Mouse (Mus musculus) ES-E14 (cell line): ENCODE measurements around the gene Akt1. TPM values are rescaled to one million over a fixed set of nuclear protein-coding genes. Genes with fewer than 3 reads are reported as not detected.

Experiments
- DNase-seq: peaks from one replicate; pipeline ENCODE4 v3.0.0-alpha.2; 2013; ENCODE audit warnings: low read depth, low spot score
- H3K27ac ChIP-seq: 2 replicates; pipeline ENCODE4 v1.5.1; 2012; ENCODE audit warnings: low read depth, mild to moderate bottlenecking, low read length, moderate library complexity, mixed read lengths; ENCODE audit not compliant: poor library complexity, insufficient read depth, severe bottlenecking
- H3K36me3 ChIP-seq: 2 replicates; pipeline ENCODE4 v1.6.1; 2012; ENCODE audit warnings: mild to moderate bottlenecking, low read length, moderate library complexity, mixed read lengths; ENCODE audit not compliant: control insufficient read depth, poor library complexity, insufficient read depth, severe bottlenecking
- H3K4me1 ChIP-seq, 2 experiments: fragments of 150-350 bp in 1 of 2; sonication (generic) in 1 of 2; 2 replicates each; pipeline ENCODE4 v1.6.1; 2012; ENCODE audit warnings: low read length in 2 of 2, mild to moderate bottlenecking in 1 of 2, mixed read lengths in 1 of 2; ENCODE audit not compliant: control insufficient read depth in 2 of 2, insufficient read depth in 2 of 2, poor library complexity in 1 of 2
- H3K4me3 ChIP-seq, 2 experiments: fragments of 150-350 bp in 1 of 2; sonication (generic) in 1 of 2; 2 replicates each; pipeline ENCODE4 v1.5.1; 2012; ENCODE audit warnings: low read length in 2 of 2, low read depth in 1 of 2, mild to moderate bottlenecking in 1 of 2, mixed read lengths in 1 of 2; ENCODE audit not compliant: insufficient read depth in 1 of 2, poor library complexity in 1 of 2, severe bottlenecking in 1 of 2
- H3K9ac ChIP-seq: 2 replicates; pipeline ENCODE4 v1.6.1; 2012; ENCODE audit warnings: low read depth, mild to moderate bottlenecking, low read length, mixed read lengths; ENCODE audit not compliant: poor library complexity, insufficient read depth, severe bottlenecking
- H3K9me3 ChIP-seq: fragments of 150-350 bp; sonication (generic); 2 replicates; pipeline ENCODE4 v1.6.1; 2012; ENCODE audit warnings: low read depth, mild to moderate bottlenecking, low read length; ENCODE audit not compliant: control insufficient read depth, insufficient read depth
- CHD2 ChIP-seq: IDR thresholded peaks from 2 replicates; pipeline ENCODE4 v1.6.1; 2014; ENCODE audit warnings: mild to moderate bottlenecking, low read depth, low read length, inconsistent platforms
- HCFC1 ChIP-seq: IDR thresholded peaks from 2 replicates; pipeline ENCODE4 v1.6.1; 2012; ENCODE audit warnings: low read length, inconsistent platforms, borderline replicate concordance; ENCODE audit not compliant: insufficient read depth
- MAFK ChIP-seq: IDR thresholded peaks from 2 replicates; pipeline ENCODE4 v1.6.1; 2014; ENCODE audit warnings: mild to moderate bottlenecking, low read depth, low read length, inconsistent platforms; ENCODE audit not compliant: insufficient read depth
- ZC3H11A ChIP-seq: IDR thresholded peaks from 2 replicates; pipeline ENCODE4 v1.6.1; 2012; ENCODE audit warnings: low read depth, mild to moderate bottlenecking, inconsistent platforms, low read length, borderline replicate concordance
- ZNF384 ChIP-seq: IDR thresholded peaks from 2 replicates; pipeline ENCODE4 v1.6.1; 2012; ENCODE audit warnings: low read depth, low read length, inconsistent platforms
- in situ Hi-C, 2 experiments: fragments of 600-800 bp; cut with MboI; formaldehyde crosslinking; loops; one replicate each; pipeline ENCODE4 v1.15.1; 2025; ENCODE audit warnings: low sequenced_read_pairs in 2 of 2, inconsistent platforms in 1 of 2; ENCODE audit not compliant: unreplicated experiment in 2 of 2
- total RNA-seq: library from RNA; depleted of rRNA; stranded (reverse); fragments of 300-350 nt; gene quantifications from 2 replicates; pipeline ENCODE4 v1.2.3, GENCODE M21; 2012

Gene Akt1
- total RNA-seq, 1 experiment, result 58.9 TPM

DNA sequence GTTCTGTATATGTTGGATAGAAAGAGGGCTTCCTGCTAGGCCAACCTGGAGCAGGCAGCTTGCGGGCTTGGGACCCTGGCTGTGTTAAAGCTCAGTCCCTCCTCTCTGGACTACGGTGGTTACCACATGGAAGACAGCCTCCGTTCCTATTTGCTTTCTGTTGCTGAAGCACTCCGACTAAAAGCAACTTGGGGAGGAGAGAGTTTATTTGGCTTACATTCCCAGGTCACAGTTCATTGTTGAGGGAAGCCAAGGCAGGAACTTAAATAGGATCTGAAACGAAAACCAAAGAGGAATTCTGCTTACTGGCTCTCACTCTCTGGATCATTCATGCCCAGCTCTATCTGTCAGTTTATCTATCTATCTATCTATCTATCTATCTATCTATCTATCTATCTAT, 43.9 kb downstream of the Akt1 start:
- Histone ChIP-seq H3K4me3 (no peak overlapping the region), H3K9ac (no peak overlapping the region), H3K4me1 (peaks cover 0 to 24% of the 10 kb centered on the region in 2 experiments; a peak in 2 of 4 replicates), H3K36me3 (no peaks in the 10 kb centered on the region), H3K27ac (no peak overlapping the region), H3K9me3 (no peaks in the 10 kb centered on the region)
- TF ChIP-seq CHD2, result no peak
- TF ChIP-seq ZNF384, result no peak
- no peak for DNase-seq
- in situ Hi-C loops, result no loop called here

DNA sequence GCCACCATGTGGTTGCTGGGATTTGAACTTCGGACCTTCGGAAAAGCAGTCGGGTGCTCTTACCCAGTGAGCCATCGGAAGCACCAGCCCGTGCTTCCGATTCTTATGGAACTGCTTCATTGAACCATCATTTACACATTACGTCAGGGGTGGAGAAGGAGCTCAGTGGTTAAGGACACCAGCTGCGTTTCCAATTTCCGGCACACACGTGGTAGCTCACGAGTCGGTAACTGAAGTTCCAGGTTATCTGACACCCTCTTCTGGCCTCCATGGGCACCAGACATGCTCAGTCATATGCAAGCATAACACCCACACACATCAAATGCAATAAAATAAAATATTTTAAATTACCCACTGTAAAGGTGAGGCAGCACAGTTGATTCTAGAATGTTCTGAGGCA, 44.7 kb downstream of the Akt1 start:
- in situ Hi-C loops, result no loop called here
- no peak for TF ChIP-seq ZNF384
- no peak overlapping the region for H3K9ac ChIP-seq
- H3K36me3 ChIP-seq, result no peaks in the 10 kb centered on the region
- peaks cover 0 to 24% of the 10 kb centered on the region in 2 experiments; a peak in 2 of 4 replicates for H3K4me1 ChIP-seq
- DNase-seq, result no peak
- no peak overlapping the region for H3K4me3 ChIP-seq
- no peaks in the 10 kb centered on the region for H3K9me3 ChIP-seq
- H3K27ac ChIP-seq, result no peak overlapping the region

DNA sequence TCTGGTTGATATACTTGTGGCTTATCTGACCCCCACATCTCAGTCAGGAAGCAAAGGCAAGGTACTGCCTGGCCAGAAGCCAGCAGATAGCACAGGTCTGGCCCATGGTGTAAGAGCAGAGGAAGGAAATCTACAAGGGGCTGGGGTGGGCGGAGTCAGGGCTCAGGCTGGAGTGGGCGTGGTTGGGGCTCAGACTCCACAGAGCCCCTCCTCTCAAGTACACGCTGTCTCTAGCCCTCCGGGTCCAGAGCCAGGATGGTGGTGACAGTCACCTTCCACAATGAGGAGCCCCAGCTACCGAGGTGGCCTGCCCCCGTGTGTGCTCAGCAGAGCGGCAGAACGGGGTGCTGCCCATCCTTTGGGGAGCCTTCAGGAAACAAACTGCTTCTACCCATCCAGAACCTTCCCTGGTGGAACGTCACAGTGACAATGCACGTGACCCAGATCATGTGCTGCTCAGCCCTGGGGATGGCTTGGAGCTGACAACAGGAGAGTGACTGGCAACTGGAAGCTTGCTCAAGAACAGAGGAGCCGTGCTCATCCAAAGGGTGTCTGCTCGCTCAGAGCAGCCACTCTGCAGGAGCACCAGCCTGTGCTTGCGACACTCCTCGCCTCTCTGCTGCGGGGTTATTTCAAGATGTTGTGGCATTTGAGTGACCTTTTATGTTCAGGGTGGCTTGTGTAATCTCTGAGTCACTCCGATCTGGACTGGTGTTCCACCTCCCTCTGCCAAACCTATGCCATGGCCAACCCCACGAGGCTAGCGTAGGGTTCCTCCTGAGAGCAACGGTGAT, 45.6 kb downstream of the Akt1 start:
- in situ Hi-C loops, result no loop called here
- H3K27ac ChIP-seq, result no peak overlapping the region
- TF ChIP-seq MAFK, result no peak
- no peak for TF ChIP-seq ZNF384
- H3K9me3 ChIP-seq, result no peaks in the 10 kb centered on the region
- peak; percentile 82 for DNase-seq
- no peaks in the 10 kb centered on the region for H3K36me3 ChIP-seq
- H3K9ac ChIP-seq, result peak overlapping the region; percentile 59; the same call in 1 of the 2 replicates
- peak overlapping the region in 1 of 2 experiments; percentile 8; a peak in 2 of 4 replicates for H3K4me3 ChIP-seq
- peaks cover 0 to 22% of the 10 kb centered on the region in 2 experiments; a peak in 2 of 4 replicates for H3K4me1 ChIP-seq

DNA sequence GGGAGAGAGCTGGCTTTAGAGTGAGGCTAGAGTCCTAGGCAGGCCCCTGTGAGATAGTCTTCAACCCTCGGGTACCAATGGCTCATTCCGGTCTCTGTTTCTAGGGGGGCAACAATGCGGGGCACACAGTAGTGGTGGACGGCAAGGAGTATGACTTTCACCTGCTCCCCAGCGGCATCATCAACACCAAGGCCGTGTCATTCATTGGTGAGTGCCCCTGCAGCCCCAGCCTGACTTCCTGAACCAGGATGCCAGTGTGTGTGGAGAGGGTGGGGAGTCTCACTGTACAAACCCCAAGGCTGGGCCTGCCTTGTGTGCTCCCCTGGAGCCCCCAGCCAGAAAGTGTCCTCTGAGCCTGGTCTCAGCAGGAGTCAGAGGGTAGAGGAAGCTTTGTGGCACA, 46.5 kb downstream of the Akt1 start:
- TF ChIP-seq ZNF384 (no peak), HCFC1 (no peak), MAFK (no peak), ZC3H11A (no peak), CHD2 (no peak)
- H3K9me3 ChIP-seq, result no peaks in the 10 kb centered on the region
- no peak overlapping the region for H3K4me3 ChIP-seq
- no peak overlapping the region for H3K27ac ChIP-seq
- in situ Hi-C loops, result no loop called here
- H3K4me1 ChIP-seq, result peaks cover 0 to 21% of the 10 kb centered on the region in 2 experiments; a peak in 2 of 4 replicates
- no peak overlapping the region for H3K9ac ChIP-seq
- no peaks in the 10 kb centered on the region for H3K36me3 ChIP-seq
- no peak for DNase-seq
